Mouse (Mus musculus): ENCODE data around the gene Arid1b.

The Arid1b gene

DNA sequence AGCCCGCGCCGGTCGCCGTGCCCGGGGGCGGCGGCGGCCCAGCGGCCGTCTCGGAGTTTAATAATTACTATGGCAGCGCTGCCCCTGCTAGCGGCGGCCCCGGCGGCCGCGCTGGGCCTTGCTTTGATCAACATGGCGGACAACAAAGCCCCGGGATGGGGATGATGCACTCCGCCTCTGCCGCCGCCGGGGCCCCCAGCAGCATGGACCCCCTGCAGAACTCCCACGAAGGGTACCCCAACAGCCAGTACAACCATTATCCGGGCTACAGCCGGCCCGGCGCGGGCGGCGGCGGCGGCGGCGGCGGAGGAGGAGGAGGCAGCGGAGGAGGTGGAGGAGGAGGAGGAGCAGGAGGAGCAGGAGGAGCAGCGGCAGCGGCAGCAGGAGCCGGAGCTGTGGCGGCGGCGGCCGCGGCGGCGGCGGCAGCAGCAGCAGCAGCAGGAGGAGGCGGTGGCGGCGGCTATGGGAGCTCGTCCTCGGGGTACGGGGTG is 1.5 kb downstream of the Arid1b start:
- peak; percentile 82 for DNase-seq (ENCODE audit: low read depth, low spot score)

DNA sequence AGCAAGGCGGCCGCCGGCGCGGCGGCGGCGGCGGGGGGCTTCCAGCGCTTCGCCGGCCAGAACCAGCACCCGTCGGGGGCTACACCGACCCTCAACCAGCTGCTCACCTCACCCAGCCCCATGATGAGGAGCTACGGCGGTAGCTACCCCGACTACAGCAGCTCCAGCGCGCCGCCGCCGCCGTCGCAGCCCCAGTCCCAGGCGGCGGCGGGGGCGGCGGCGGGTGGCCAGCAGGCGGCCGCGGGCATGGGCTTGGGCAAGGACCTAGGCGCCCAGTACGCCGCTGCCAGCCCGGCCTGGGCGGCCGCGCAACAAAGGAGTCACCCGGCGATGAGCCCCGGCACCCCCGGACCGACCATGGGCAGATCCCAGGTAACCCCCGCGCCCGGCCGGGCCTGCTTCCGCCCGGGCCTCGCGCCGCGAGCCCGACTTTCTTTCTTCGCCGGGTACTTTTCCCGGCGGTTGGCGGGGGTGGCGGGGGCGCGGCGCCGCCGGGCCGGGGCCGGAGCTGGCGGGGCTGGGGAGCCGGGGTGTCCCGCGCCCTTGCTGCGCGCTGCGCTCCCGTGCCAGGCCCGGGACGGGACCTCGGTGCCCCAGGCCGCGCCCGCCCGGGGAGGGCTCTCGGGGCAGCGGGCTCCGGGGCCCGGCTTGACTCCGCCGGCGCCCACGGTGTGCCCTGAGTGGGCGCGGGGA is 2.1 kb downstream of the Arid1b start:
- no peak for DNase-seq (ENCODE audit: low read depth, low spot score)

DNA sequence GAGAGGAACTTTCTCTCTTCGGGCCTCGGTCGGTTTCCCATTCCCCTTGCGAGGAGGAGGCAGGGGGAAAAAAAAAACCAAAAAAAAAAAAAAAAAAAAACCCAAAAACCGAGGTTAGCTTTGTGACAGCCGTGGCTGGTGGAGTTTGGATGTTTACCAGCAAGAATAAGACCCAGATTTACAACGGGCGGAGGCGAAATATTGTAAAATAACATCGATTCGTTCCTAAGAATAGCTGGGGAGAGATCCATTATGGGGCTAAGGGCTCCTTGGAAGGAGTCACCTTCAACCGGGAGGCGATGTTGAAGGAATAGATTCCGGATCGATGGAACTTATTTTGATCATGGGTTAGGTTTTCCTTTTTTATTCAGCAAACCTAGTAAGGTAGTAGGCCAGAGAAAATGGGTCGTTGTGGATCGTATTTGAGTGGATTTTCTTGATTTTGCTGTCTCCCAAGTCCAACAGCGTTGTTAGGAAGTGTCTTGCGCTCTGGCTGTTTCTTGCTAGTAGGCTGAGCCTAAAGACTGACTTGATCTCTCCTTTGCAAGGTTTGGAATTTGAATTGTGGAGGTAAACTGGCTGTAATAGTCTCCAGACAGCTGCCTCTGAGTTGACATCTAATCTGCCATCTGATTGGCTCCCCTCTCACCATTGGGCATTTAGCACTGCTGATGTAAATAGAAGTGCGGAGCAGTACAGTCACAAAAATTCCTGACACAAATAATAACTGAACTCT is 2.9 kb downstream of the Arid1b start:
- DNase-seq (ENCODE audit: low read depth, low spot score) = peak; percentile 94

DNA sequence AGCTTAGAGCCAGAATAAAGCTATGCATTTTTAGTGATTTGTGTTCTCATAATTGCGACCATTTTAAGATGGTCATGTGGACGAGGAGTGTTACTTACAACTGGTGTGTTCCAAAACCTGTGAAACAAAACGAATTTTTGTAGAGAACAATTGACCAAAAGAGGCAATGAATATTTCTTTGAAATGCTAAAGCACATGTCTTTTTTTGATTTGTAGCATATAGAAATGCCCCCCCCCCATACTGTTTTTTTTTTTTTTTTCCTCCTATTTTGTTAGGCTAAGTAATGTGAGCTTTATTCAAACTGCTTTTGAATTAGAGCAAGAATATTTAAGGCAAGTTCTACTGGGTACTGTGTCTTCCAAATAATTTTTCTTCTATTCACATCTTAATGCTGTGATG is 3.8 kb downstream of the Arid1b start:
- no peak for DNase-seq (ENCODE audit: low read depth, low spot score)

DNA sequence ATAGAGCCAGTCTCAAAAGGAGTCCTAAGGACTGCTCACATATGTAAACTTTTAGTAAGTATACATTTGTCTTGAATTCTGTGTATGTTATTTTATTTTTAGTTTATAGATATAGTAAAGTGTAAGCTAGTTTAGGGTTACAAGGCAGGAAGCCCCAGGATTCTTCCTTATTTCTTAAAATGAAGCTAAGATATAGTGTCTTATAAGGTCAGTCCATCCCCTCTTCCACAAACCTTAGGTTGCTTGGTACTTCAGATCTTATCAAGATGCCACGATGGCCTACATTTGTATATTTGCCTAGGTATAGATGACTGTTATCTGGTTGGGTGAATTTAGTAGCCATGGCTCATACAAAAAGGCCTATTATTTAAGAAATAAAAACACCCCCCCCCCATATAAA is 5.1 kb downstream of the Arid1b start:
- DNase-seq (ENCODE audit: low read depth, low spot score) = no peak

DNA sequence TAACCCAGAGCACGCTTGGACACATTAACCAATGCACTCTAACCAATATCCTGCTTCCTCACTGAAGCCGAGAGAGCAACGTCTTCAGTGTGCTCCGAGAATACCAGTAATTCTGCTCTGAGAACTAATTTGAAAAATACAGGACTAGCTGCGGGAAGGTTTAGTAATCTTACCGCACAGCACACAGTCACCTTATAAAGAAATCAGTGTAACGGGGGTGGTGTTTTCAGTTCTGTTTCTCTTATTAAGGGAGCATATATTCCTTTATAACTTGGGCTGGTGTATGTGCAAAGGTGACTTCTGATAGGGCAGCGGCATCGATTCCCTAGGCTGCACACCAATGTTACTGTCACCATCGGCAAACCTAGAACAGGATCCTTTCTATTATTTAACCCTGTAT is 5.9 kb downstream of the Arid1b start:
- no peak for DNase-seq (ENCODE audit: low read depth, low spot score)

DNA sequence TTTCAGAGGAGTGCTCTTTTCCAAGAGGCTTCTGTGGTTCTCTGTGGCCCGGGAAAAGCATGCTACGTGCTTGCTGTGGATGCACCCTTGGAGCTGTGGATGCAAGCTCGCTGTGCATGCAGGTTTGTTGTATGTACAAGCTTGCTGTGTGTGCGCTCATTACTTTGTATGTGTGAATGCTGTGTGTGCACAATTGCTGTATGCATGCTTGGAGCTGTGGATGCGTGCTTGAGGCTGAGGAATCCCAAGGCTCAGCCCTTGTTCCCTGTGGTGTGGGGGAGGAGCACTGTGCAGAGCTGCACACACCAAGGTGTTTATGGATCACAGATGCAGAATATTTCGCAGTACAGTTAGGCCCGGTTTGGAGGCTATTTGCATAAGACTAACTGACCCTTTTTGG is 6.7 kb downstream of the Arid1b start:
- peak; percentile 73 for DNase-seq (ENCODE audit: low read depth, low spot score)

DNA sequence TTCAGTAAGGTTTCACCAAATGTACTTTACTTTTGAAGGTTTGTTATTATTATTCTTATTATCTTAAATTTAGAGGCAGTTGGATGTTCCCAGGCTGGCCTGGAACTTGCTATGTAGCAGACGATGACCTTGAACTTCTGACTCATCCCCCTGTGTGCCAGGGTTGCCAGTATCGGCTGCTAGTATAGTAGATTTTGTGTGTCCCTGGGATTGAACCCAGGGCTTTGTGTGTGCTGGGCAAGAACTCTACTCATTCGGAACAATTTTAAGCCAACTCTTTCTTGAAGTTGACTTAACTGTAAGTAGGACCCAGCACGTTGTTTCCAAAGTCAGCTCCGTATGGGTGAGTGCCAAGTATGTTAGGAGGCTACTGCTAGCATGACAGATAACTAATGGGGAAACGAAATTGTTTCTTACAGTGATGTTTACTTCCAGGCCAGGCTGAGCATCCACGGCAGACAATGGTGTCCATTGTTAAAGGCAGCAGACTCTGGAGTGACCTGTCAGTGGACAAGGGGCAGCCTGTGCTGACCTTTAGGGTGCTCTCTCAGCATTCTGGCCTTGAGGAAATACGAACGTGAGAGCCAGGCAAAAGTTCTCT is 7.5 kb downstream of the Arid1b start:
- DNase-seq (ENCODE audit: low read depth, low spot score) = no peak

DNA sequence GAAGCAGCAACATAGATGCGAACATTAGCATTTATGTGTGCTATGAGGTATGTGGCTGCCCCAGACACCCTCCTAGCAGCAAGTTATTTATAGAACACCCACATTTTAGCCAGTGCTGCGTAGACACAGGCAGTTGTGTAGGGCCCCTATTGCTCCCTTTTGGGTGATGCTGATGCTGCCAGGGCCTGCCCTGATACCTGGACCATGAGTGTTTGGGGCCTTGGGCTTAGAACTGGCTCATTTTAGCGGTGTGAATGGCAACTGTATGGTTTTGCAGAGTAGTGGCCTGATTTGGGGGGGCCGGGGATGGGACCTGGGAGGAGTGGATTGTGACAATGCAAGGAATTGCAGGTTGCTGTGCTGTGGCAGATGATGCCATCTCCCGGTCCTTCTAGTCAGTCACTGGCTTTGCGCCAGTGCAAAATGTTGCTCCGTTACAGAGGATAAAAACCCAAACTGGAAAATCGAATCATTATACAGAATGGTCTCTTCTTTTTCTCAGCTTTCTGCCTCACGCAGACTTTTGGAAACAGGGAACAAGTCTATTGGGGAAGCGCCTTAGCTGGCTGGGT is 8.9 kb downstream of the Arid1b start:
- DNase-seq (ENCODE audit: low read depth, low spot score) = peak; percentile 76

DNA sequence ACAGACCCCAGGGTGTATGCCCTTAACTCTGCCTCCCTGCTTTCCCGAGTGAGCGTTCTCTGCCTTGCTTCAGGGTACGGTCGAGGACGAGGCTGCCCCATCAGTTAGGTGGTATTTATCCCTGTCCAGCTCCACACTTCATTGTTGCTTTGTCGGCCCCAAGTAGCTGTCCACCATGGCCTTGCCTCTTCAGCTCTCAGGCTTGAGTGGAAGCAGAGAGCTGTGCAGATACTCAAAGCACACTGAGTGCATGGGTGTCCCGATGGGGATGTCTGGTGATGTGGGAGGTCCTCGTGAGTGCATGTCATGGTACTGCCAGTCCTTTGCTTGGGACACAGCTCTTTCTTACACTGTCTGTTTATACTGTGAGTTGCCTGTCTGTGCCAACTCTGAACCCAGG is 10.1 kb downstream of the Arid1b start:
- no peak for DNase-seq (ENCODE audit: low read depth, low spot score)

DNA sequence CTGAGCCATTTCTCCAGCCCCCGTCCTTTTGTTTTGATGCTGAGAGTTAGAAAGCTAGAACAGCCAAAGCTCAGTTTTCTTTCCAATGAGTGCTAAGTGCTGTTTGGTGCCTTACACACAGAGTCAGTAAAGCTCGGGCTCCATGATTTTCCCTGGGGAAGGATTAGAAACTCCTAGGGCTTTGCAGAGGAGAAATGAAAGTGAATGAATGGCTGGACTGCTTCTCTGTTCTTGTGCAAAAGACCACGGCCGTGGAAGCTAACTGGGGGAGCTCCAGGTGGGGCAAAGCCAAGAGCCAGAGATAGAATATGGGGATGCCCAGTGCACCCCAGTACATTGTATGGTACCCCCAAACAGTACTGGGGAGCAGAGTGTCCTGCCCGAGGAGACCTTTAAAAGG is 10.6 kb downstream of the Arid1b start:
- no peak for DNase-seq (ENCODE audit: low read depth, low spot score)

DNA sequence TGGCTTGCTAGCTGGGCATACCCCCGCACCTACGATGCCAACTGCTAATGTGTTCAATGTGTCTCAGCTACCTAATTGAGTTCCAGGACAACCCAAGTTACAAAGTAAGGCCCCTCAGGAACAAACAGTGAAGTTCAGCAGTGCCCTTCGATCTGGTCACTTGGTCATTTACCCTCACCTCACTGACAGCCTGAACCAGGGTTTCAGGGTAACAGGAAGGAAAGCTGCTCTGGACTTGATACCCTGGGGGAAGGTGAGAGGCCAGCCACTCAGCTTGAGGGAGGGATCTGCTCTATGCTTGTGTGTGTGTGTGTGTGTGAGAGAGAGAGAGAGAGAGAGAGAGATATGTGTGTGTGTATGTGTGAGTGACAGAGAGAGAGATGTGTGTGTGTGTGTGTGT is 11.2 kb downstream of the Arid1b start:
- DNase-seq (ENCODE audit: low read depth, low spot score) = no peak

DNA sequence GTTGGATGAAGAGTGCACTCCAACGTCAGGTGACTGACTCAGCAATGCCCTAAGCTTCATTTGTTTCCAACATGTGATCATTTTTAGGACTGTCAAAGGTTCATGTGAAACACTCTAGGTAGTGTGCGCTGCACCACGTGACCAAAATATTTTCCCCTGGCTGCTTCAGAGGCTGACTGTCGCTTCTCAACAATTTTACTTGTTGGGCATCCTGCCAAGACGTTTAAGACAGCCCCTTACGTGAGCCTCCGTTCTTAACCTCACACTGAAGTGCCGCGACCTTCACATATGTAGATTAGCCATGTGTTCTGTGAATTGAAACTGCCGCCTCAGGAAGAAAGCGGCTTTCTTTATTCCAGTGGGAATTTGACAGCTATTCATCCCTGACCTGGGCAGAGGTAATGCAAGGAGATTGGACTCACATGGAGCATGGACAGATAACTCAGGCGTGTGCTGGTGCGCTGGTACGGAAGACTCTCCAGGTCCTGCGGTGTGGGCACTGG is 13.1 kb downstream of the Arid1b start:
- DNase-seq (ENCODE audit: low read depth, low spot score) = no peak

DNA sequence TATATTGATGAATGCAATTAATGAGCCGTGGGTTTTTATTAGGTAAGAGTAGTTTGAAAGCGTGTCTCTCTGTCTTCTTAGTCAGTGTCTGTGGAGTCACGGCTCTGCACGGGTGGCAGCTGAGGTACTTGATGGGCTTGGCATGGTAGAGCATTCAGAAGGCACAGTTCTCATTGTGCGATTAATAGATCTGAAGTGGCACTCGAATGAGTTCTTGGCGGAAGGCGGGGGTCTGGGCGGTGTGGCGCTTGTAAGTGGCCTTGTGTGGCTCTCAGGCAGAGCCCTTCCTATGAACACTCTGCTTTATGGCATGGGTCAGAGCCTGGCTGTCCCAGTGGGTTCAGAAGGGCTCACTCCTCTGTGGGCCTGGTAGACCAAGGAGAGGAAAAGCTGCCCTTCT is 14.1 kb downstream of the Arid1b start:
- no peak for DNase-seq (ENCODE audit: low read depth, low spot score)

DNA sequence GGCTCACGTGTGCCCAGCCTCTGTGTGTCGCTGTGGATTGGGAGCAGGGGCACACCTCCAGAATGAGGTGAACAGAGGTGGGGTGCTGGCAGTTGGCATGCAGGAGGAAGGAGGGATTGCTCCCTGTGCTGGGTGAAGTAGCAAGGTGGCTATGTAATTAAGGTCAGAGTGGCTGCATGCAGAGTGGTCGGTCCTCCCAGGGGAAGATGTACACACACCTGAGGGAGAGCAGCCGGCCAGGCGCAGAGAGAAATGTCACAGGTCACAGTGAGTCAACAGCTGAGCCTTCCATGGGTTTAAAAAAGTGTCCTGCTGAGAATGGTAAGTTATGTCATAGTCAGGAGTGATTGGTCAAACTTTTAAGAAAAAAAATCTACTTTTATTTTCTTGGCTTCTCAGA is 14.6 kb downstream of the Arid1b start:
- DNase-seq (ENCODE audit: low read depth, low spot score) = no peak

DNA sequence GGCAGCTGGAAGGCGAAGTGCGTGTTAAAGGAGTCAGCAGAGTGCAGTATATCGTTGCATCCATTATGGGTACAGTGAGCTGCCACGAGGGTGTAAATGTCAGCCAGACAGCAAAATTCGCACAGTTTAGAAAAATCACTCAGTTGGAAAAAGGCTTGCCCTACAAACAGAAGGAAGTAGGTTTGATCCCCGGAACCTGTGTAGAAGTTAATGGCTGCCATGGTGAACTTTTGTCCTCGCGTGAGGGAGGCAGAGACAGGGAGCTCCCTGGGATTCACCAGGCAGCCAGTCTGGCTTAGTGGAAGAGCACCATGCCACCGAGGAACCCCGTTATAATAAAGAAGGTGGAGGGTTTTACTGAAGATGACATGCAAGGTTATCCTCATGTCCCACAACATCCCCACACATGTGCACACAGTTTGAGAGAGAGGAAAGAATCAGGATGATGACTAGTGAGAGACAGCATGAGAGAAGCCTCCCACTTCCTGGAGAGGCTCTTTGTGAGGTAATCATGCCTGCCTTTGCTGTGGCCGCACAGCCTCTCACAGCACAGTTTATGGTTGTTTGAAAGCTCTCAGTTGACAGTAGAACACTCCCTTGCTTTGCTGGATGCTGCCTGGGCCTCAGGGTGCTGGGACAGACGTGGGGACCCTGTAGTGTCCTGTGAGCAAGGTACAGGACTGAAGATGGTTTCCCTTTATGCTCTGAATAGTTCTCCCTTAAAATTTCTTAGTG is 15.6 kb downstream of the Arid1b start:
- no peak for DNase-seq (ENCODE audit: low read depth, low spot score)

DNA sequence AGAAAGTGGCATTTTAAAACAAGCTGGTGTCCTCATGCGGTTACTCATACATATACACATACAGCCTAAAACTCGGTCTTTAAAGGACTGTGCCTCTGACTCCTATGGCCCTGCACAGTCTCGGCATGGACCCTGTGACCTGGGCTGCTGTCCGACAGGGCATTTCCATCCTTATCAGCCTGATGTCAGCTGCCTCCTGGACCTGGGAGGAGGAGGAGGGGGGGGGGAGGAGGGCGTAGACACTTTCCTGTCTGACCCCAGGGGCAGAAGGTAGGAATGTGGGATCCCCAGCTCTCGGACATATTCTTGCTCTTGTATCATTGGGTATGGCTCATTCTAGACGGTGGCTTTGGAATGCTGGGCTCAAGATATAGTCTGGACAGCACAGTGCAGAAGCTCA is 16.6 kb downstream of the Arid1b start:
- DNase-seq (ENCODE audit: low read depth, low spot score) = no peak

DNA sequence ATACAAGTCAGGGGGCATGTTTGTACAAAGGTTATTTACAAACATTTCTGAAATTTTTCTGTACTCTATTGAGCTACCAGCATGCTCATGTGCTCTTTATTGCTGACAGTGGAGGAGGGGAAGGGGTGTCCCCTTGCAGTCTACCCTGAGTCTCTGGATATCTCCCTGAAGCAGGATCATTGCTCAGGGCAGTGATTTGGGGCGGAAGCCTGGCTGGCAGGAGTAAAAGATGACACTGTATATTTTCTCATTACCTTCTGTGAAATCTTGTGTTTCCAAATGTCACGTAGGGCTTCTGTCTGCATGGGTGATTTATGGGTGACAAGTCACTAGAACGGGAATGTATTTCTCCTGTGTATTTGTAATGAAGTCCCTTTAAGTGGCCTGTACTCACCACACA is 18.0 kb downstream of the Arid1b start:
- DNase-seq (ENCODE audit: low read depth, low spot score) = no peak

DNA sequence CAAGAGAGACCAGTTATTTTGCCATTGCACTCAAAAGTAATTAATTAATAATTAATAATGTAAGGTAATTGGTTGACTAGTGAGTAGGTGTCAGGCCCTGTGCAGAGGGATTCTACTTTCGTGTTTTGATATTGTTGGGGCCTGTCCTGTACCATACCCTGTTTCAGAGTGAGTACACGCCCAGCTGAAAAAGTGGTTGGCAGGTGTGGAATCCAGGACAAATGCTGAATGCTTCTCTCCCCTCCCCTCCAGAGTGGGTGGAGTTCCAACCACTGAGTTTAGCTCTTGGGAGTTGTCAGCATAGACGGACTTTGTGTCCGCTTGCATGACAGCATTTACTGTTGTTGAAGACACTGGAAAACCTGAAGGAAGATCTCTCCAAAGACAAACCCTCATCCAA is 18.4 kb downstream of the Arid1b start:
- no peak for DNase-seq (ENCODE audit: low read depth, low spot score)

DNA sequence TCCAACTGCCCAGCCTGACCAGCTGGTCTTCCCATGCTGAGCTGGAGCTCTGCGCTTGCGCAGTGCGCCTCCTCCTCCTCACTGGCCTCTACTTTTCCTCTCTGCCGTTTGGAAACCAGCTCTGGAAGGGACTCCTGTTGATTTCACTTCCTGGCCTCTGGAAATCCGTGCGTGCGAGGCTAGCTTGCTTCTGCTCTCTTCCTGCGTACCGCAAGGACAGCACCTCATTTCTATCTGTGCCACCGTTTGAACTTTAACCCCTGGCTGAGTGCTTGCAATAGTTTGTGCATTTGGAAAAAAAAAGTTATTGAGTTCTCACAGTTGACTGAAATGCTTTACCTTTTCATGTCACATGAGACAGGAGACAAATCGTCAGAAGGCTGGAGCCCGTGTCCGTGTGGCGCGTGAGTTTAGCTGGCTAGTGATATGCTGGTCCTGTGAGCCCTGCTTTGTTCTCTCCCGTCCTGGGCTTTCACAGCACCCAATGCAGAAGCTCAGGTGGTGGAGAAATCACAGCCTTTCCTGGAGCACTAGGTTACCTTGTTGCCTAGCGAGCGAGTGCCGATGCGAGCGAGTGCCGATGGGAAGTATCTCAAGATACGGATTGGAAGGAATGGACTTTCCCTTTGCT is 20.3 kb downstream of the Arid1b start:
- no peak for DNase-seq (ENCODE audit: low read depth, low spot score)

DNA sequence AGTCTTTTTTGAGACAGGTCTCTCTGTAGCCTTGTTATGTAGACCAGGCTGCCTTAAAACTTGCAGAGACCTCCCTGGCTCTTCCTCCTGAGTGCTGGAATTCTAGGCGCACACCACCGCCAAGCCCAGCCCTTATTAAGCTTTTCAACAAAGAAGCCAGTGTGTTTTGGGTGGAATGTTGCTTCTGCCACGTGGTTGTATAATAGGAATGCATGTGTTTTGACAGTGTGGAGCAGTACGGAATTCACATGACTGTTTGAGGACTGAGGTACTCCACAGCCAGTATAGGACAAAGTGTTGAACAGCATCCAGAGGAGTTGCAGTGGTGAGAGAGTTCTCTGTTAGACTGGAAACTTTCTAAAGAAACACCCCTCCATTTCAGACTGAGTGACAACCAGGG is 22.3 kb downstream of the Arid1b start:
- no peak for DNase-seq (ENCODE audit: low read depth, low spot score)
